Mouse (Mus musculus): ENCODE data around the gene Zfp683. TPM values are rescaled to one million over a fixed set of nuclear protein-coding genes. Genes with fewer than 3 reads are reported as not detected.

The Zfp683 gene
- polyA plus RNA-seq, 1 experiment, result 4.9 TPM

GRCm38 (mm10) chr4:134016208-134016607, 37.4 kb upstream of the Zfp683 start:
- Histone ChIP-seq H3K27me3 (ENCODE audit: control insufficient read depth, insufficient read depth, low read length) (peaks cover 17% of the 10 kb centered on the region), H3K4me1 (replicated peaks; ENCODE audit: control insufficient read depth, insufficient read depth, low read length) (no peaks in the 10 kb centered on the region), H3K27ac (ENCODE audit: control insufficient read depth, insufficient read depth, low read length) (no peak overlapping the region), H3K4me3 (ENCODE audit: control insufficient read depth, insufficient read depth, low read length) (no peak overlapping the region), H3K36me3 (ENCODE audit: control insufficient read depth, insufficient read depth, low read length) (no peaks in the 10 kb centered on the region)
- TF ChIP-seq POLR2A (IDR thresholded peaks at IDR 0.05; ENCODE audit: control insufficient read depth, extremely low read depth, insufficient read depth, low read length, poor library complexity), result no peak
- no peak for TF ChIP-seq CTCF (IDR thresholded peaks at IDR 0.05; ENCODE audit: borderline replicate concordance, control insufficient read depth, extremely low read depth, insufficient read depth, low read length, poor library complexity)
- DNase-seq, result no peak
- 24% methylated on average over 7 of the region's 7 CpGs for WGBS

- 6% methylated on average over 8 of the region's 8 CpGs for WGBS
- H3K27ac ChIP-seq (ENCODE audit: control insufficient read depth, insufficient read depth, low read length), result no peak overlapping the region
- no peaks in the 10 kb centered on the region for H3K36me3 ChIP-seq (ENCODE audit: control insufficient read depth, insufficient read depth, low read length)
- TF ChIP-seq CTCF (IDR thresholded peaks at IDR 0.05; ENCODE audit: borderline replicate concordance, control insufficient read depth, extremely low read depth, insufficient read depth, low read length, poor library complexity) (no peak), POLR2A (IDR thresholded peaks at IDR 0.05; ENCODE audit: control insufficient read depth, extremely low read depth, insufficient read depth, low read length, poor library complexity) (no peak)
- H3K4me3 ChIP-seq (ENCODE audit: control insufficient read depth, insufficient read depth, low read length), result no peak overlapping the region
- peaks cover 17% of the 10 kb centered on the region for H3K27me3 ChIP-seq (ENCODE audit: control insufficient read depth, insufficient read depth, low read length)
- no peaks in the 10 kb centered on the region for H3K4me1 ChIP-seq (replicated peaks; ENCODE audit: control insufficient read depth, insufficient read depth, low read length)
- DNase-seq, result no peak
Observed at GRCm38 (mm10) chr4:134016767-134017166, 36.9 kb upstream of the Zfp683 start.

- Histone ChIP-seq H3K36me3 (ENCODE audit: control insufficient read depth, insufficient read depth, low read length) (no peaks in the 10 kb centered on the region), H3K4me3 (ENCODE audit: control insufficient read depth, insufficient read depth, low read length) (no peak overlapping the region), H3K27ac (ENCODE audit: control insufficient read depth, insufficient read depth, low read length) (no peak overlapping the region), H3K4me1 (replicated peaks; ENCODE audit: control insufficient read depth, insufficient read depth, low read length) (no peaks in the 10 kb centered on the region), H3K27me3 (ENCODE audit: control insufficient read depth, insufficient read depth, low read length) (peaks cover 17% of the 10 kb centered on the region)
- 9% methylated on average over 21 of the region's 21 CpGs for WGBS
- TF ChIP-seq POLR2A (IDR thresholded peaks at IDR 0.05; ENCODE audit: control insufficient read depth, extremely low read depth, insufficient read depth, low read length, poor library complexity) (no peak), CTCF (IDR thresholded peaks at IDR 0.05; ENCODE audit: borderline replicate concordance, control insufficient read depth, extremely low read depth, insufficient read depth, low read length, poor library complexity) (peak; percentile 14; the same call in 1 of the 2 replicates)
- no peak for DNase-seq
Observed at GRCm38 (mm10) chr4:134017201-134017865, 36.3 kb upstream of the Zfp683 start.

- no peak for DNase-seq
- WGBS, result 1% methylated on average over 46 of the region's 46 CpGs
- Histone ChIP-seq H3K36me3 (ENCODE audit: control insufficient read depth, insufficient read depth, low read length) (no peaks in the 10 kb centered on the region), H3K27me3 (ENCODE audit: control insufficient read depth, insufficient read depth, low read length) (peaks cover 17% of the 10 kb centered on the region), H3K27ac (ENCODE audit: control insufficient read depth, insufficient read depth, low read length) (no peak overlapping the region), H3K4me3 (ENCODE audit: control insufficient read depth, insufficient read depth, low read length) (no peak overlapping the region), H3K4me1 (replicated peaks; ENCODE audit: control insufficient read depth, insufficient read depth, low read length) (no peaks in the 10 kb centered on the region)
- TF ChIP-seq POLR2A (IDR thresholded peaks at IDR 0.05; ENCODE audit: control insufficient read depth, extremely low read depth, insufficient read depth, low read length, poor library complexity) (no peak), CTCF (IDR thresholded peaks at IDR 0.05; ENCODE audit: borderline replicate concordance, control insufficient read depth, extremely low read depth, insufficient read depth, low read length, poor library complexity) (no peak)
Observed at GRCm38 (mm10) chr4:134018038-134018778, 35.4 kb upstream of the Zfp683 start.

GRCm38 (mm10) chr4:134018779-134019145, 34.9 kb upstream of the Zfp683 start, which contains the start of gene Lin28a:
TSS of gene Lin28a (minus strand) at chr4:134018841.
- no peak within 1 kb of the TSS for H3K27ac ChIP-seq (ENCODE audit: control insufficient read depth, insufficient read depth, low read length)
- no peak for DNase-seq
- H3K27me3 ChIP-seq (ENCODE audit: control insufficient read depth, insufficient read depth, low read length), result peaks cover 17% of the 10 kb centered on the region
- 6% methylated on average over 9 of the region's 9 CpGs for WGBS
- H3K36me3 ChIP-seq (ENCODE audit: control insufficient read depth, insufficient read depth, low read length), result no peaks in the 10 kb centered on the region
- no peak within 1 kb of the TSS for H3K4me3 ChIP-seq (ENCODE audit: control insufficient read depth, insufficient read depth, low read length)
- TF ChIP-seq POLR2A (IDR thresholded peaks at IDR 0.05; ENCODE audit: control insufficient read depth, extremely low read depth, insufficient read depth, low read length, poor library complexity) (no peak), CTCF (IDR thresholded peaks at IDR 0.05; ENCODE audit: borderline replicate concordance, control insufficient read depth, extremely low read depth, insufficient read depth, low read length, poor library complexity) (no peak)
- H3K4me1 ChIP-seq (replicated peaks; ENCODE audit: control insufficient read depth, insufficient read depth, low read length), result no peaks in the 10 kb centered on the region

- DNase-seq, result no peak
- no peak overlapping the region for H3K27ac ChIP-seq (ENCODE audit: control insufficient read depth, insufficient read depth, low read length)
- H3K4me1 ChIP-seq (replicated peaks; ENCODE audit: control insufficient read depth, insufficient read depth, low read length), result no peaks in the 10 kb centered on the region
- peaks cover 17% of the 10 kb centered on the region for H3K27me3 ChIP-seq (ENCODE audit: control insufficient read depth, insufficient read depth, low read length)
- no peaks in the 10 kb centered on the region for H3K36me3 ChIP-seq (ENCODE audit: control insufficient read depth, insufficient read depth, low read length)
- WGBS, result 8% methylated on average over 9 of the region's 10 CpGs
- no peak overlapping the region for H3K4me3 ChIP-seq (ENCODE audit: control insufficient read depth, insufficient read depth, low read length)
- TF ChIP-seq CTCF (IDR thresholded peaks at IDR 0.05; ENCODE audit: borderline replicate concordance, control insufficient read depth, extremely low read depth, insufficient read depth, low read length, poor library complexity) (no peak), POLR2A (IDR thresholded peaks at IDR 0.05; ENCODE audit: control insufficient read depth, extremely low read depth, insufficient read depth, low read length, poor library complexity) (no peak)
Observed at GRCm38 (mm10) chr4:134019210-134019609, 34.4 kb upstream of the Zfp683 start.

All from thymus, adult 2 months (tissue).